Mouse (Mus musculus): ENCODE measurements around the gene Ube2m.

The Ube2m gene

GRCm38 (mm10) chr7:13037901-13038555 lies at the start of gene Ube2m:
Gene Ube2m (minus strand): TSS chr7:13038275.
- in situ Hi-C loops (cut with MboI; ENCODE audit: unreplicated experiment in 2 of 2): no loop called here

DNA sequence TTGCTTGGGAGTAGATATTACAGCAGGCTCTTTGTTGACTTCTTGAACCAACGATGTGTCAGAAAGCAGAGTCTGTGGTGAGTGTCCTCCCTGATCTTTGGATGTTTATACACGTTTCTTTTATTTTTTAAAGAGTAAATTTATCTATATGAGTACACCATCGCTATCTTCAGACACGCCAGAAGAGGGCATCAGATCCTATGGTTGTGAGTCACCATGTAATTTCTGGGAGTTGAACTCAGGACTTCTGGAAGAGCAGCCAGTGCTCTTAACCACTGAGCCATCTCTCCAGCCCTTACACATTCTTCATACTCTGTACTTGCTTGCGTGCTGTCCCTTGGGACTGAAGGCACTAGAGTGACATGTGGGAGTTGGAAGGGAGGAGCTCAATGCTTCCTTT lies 34.2 kb upstream of the Ube2m start:
- in situ Hi-C loops (cut with MboI; ENCODE audit: unreplicated experiment in 2 of 2): loop anchor here (5.0 to 25.0 kb wide), 5 partner anchors 203 to 1465 kb away; partner anchors contain the start of genes Lig1 (in 1 of the 2) and Zswim9 (in 1 of the 2)

- in situ Hi-C loops (cut with MboI; ENCODE audit: unreplicated experiment in 2 of 2): loop anchor here in 1 of 2 experiments (25.0 kb wide), 1 partner anchor 1474 kb away; no protein-coding TSS in a partner anchor
Measured at GRCm38 (mm10) chr7:13063399-13063798, 25.3 kb upstream of the Ube2m start.

- in situ Hi-C loops (cut with MboI; ENCODE audit: unreplicated experiment in 2 of 2): loop anchor here in 1 of 2 experiments (10.0 to 25.0 kb wide), 2 partner anchors 215 to 1478 kb away; partner anchors contain the start of genes Lig1 and Zswim9
Measured at GRCm38 (mm10) chr7:13059536-13059935, 21.5 kb upstream of the Ube2m start.

DNA sequence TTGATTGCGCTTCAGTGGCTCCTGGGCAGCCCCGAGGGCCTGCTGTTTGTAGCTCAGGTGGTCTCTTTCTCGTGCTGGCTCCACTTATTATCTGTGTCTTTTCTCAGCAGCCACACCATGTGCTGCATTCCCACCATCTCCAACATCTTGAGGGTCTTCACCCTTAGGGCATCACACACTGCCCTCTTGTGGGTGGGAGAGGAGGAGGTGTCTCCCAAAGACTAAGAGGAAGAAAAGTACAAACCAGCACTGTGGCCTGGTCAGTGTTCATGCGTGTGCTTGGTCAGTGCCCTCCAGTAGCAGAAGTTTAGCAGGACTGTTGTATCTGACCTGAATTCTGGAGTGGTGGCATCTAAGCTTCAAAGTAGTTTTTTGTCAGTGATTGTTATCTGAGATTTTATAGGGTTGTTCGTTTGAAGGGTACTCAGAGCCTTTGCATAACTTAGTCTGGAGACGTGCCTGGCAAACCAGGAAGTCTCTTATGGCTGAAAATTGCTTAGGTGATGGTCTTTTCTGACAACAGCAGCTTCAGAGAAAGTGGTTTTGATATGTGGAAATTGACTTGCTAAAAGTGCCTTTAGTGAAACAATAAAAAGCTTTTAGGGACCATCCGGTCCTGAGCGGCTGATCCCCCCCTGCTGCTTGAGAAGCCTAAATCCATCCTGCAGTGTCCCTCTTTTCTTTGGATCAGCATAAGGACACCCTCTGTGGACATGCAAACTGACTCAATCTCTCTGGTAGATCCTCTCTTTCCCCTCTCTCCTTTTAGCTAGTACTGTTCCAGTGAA lies 19.0 kb upstream of the Ube2m start:
- in situ Hi-C loops (cut with MboI; ENCODE audit: unreplicated experiment in 2 of 2): loop anchor here in 1 of 2 experiments (10.0 to 25.0 kb wide), 2 partner anchors 218 to 1480 kb away; partner anchors contain the start of genes Lig1 and Zswim9

DNA sequence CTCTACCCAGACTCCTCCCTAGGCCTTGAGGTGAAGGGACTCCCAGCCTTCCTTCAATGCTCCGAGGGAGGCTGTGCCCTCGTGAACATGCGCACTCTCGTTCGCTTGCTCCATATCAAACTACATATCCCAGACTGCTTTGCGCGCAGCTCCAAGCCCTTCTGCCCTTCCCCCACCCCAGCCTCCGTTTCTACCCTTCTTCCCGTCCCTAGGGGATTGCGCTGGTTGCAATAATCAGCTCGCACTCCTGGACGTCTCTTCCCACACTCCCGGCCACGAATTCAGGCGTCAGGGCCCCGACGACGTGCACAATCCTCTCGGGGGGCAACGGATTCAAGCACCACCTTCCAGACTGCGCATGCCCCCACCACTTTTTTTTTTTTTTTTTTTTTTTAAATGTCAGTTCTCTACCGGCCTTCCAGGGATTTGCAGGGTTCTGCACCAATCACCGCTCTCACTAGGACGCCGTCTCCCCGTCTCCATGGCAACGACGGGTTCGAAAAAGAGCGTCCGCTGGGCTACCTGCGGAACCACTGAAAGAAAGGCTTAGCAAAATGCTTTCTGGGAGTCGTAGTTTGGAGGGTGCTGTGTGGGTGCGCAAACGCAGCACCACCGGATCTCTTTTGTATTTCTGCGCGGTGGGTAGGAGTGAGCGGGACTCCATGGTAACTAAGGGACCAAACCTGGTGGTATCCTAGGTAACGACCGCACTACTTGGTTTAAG lies 16.4 kb upstream of the Ube2m start, which contains the start of gene Mzf1:
Mzf1 (minus strand) TSS at position 478 of the 724 bp plus-strand sequence.
- in situ Hi-C loops (cut with MboI; ENCODE audit: unreplicated experiment in 2 of 2): loop anchor here in 1 of 2 experiments (10.0 to 25.0 kb wide), 2 partner anchors 220 to 1483 kb away; partner anchors contain the start of genes Lig1 and Zswim9

DNA sequence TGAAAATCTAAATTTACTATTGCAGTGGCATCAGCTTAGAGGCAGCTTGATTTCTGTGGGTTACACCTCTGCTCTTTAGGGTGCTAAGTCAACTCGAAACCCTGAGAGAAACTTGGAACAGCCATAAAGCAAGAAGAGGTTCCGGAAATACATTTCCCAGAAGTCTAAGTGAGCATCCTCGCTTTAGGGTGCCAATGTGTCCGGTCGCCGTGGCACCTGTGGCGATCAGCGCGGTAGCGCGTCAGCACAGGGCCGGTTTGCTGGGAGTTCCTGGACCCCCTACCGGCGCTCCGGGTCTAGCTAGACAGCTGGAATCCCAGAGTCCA lies 15.8 kb upstream of the Ube2m start:
- in situ Hi-C loops (cut with MboI; ENCODE audit: unreplicated experiment in 2 of 2): loop anchor here in 1 of 2 experiments (10.0 to 25.0 kb wide), 2 partner anchors 221 to 1483 kb away; partner anchors contain the start of genes Lig1 and Zswim9

DNA sequence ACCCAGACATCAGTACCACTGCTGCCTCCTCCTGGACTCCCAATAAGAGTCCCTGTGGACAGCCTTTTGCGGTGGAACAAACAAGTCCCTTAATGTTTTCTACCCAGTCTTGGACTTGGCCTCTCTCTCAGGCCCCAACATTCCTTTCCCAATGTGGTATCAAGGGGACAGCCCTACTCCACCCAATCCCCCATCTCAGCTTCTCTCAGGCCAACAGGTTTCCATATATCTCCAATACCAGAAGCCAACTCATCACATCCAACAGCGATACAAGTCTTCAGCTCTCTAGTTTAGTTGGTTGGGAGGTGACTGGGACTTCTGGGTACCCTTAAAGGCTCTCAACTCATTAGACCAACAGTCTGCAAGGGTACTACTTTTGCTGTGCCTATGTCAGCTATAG lies 15.4 kb upstream of the Ube2m start:
- in situ Hi-C loops (cut with MboI; ENCODE audit: unreplicated experiment in 2 of 2): loop anchor here in 1 of 2 experiments (10.0 to 25.0 kb wide), 2 partner anchors 221 to 1484 kb away; partner anchors contain the start of genes Lig1 and Zswim9

GRCm38 (mm10) chr7:13053001-13053400 lies 14.9 kb upstream of the Ube2m start:
- in situ Hi-C loops (cut with MboI; ENCODE audit: unreplicated experiment in 2 of 2): loop anchor here in 1 of 2 experiments (10.0 to 25.0 kb wide), 2 partner anchors 222 to 1484 kb away; partner anchors contain the start of genes Lig1 and Zswim9

GRCm38 (mm10) chr7:13046084-13046483 lies 8.0 kb upstream of the Ube2m start:
- in situ Hi-C loops (cut with MboI; ENCODE audit: unreplicated experiment in 2 of 2): loop anchor here (5.0 to 10.0 kb wide), 3 partner anchors 39 to 134 kb away; no protein-coding TSS in a partner anchor

GRCm38 (mm10) chr7:13044254-13044625 lies 6.2 kb upstream of the Ube2m start:
- in situ Hi-C loops (cut with MboI; ENCODE audit: unreplicated experiment in 2 of 2): loop anchor here (5.0 to 10.0 kb wide), 3 partner anchors 37 to 132 kb away; no protein-coding TSS in a partner anchor

- in situ Hi-C loops (cut with MboI; ENCODE audit: unreplicated experiment in 2 of 2): loop anchor here (5.0 to 10.0 kb wide), 3 partner anchors 36 to 131 kb away; no protein-coding TSS in a partner anchor
Measured at GRCm38 (mm10) chr7:13043445-13044253, 5.6 kb upstream of the Ube2m start.

DNA sequence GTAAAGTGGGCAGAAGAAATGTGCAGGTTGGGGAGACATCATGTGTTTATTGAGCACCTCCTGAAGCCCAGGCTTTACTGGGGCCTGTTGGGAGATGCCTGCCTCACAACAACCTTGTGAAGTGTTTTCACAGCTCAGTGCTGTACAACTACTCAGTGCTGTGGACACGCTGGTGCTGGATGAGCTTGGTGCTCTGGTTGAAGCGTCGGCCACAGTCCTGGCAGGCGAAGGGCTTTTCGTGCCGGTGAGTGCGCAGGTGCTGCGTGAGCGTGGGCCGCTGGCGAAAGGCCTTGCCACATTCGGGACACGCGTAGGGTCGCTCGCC lies 5.0 kb upstream of the Ube2m start:
- in situ Hi-C loops (cut with MboI; ENCODE audit: unreplicated experiment in 2 of 2): loop anchor here (5.0 to 10.0 kb wide), 3 partner anchors 36 to 131 kb away; no protein-coding TSS in a partner anchor

- in situ Hi-C loops (cut with MboI; ENCODE audit: unreplicated experiment in 2 of 2): loop anchor here (5.0 to 10.0 kb wide), 3 partner anchors 35 to 130 kb away; no protein-coding TSS in a partner anchor
Measured at GRCm38 (mm10) chr7:13042511-13042910, 4.4 kb upstream of the Ube2m start.

- in situ Hi-C loops (cut with MboI; ENCODE audit: unreplicated experiment in 2 of 2): loop anchor here (5.0 to 10.0 kb wide), 3 partner anchors 34 to 129 kb away; no protein-coding TSS in a partner anchor
Measured at GRCm38 (mm10) chr7:13041256-13041655, 3.2 kb upstream of the Ube2m start.

DNA sequence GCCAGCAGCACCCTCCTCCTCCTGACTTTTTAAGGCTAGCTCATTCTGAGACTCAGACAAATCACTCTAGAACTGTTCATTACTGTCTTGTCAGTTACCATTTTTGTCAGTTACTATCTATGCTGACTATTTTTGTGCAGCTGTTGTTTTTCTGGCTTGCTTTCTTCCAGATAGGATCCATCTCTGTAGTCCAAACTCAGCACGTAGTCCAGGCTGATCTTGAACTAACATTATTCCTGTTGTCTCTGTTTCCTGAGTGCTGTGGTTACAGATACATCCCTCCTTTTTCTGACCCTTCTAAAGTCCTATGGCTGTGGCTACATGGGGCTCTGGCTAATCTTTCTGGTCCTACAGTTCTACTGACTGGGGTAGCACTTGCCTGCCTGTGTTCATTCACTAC lies 1.1 kb upstream of the Ube2m start:
- in situ Hi-C loops (cut with MboI; ENCODE audit: unreplicated experiment in 2 of 2): no loop called here

DNA sequence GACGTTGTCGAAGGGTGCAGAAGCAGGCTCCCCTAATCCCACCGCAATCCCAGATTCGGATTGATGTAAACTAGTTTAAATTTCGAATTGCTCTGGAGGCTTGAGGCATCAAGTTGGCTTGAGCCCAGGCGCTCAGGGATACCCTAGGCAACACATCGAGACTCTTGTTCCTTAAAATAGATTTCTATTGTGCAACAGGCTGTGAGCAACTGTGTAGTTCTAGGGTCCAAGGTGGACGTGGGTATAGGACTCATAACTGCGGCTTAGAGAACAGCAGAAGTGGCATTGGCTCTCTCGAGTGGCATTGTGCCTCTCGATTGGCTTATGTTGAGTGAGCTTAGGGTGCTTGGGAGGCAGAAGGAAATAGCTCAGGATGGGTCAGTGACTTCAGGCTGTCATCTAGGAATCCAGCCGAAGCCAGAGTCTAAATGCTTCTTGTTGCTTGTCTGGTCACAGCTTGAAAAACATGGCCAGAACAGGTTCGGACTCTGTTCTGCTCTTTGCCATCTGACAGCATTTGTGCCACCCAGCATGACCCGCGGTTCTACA lies 620 bp upstream of the Ube2m start:
- in situ Hi-C loops (cut with MboI; ENCODE audit: unreplicated experiment in 2 of 2): no loop called here

GRCm38 (mm10) chr7:13037366-13037765 lies 709 bp downstream of the Ube2m start:
- in situ Hi-C loops (cut with MboI; ENCODE audit: unreplicated experiment in 2 of 2): no loop called here

- in situ Hi-C loops (cut with MboI; ENCODE audit: unreplicated experiment in 2 of 2): no loop called here
Measured at GRCm38 (mm10) chr7:13036806-13037205, 1.3 kb downstream of the Ube2m start.
